Mouse (Mus musculus) ES-Bruce4 (cell line): ENCODE measurements around the gene Rasgrf2.

Source experiments
- CTCF ChIP-seq: IDR thresholded peaks from one replicate; pipeline ENCODE4 v1.8.1; 2011; ENCODE audit warnings: low read depth, low read length
- EP300 ChIP-seq: IDR thresholded peaks from 2 replicates; pipeline ENCODE4 v1.6.1; 2011; ENCODE audit warnings: low read depth, low read length; ENCODE audit not compliant: insufficient read depth
- POLR2A ChIP-seq: IDR thresholded peaks from one replicate; pipeline ENCODE4 v1.8.1; 2011; ENCODE audit warnings: low read length; ENCODE audit not compliant: insufficient read depth

DNA sequence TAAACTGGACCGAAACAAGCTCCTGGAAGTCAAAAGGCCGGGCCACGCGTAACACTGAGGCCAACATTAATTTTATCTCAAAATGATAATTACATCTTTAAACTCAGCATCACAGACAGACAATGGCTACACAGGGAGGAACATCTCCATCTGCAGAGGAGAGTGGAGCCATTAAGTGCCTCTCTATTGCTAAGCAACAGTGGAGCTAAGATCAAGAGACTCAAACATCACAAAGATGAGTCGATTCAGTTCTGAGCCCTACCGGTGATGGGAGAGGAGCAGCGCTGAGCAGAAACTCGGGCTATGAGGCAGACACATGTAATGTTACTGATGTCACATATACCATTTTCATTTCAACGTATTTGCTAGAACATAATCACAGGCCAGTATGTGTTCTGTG, 191.3 kb downstream of the Rasgrf2 start:
- TF ChIP-seq POLR2A = no peak
- no peak for TF ChIP-seq CTCF
- no peak for TF ChIP-seq EP300
